Mouse (Mus musculus): ENCODE measurements around the gene Fam118a. TPM values are rescaled to one million over a fixed set of nuclear protein-coding genes. Genes with fewer than 3 reads are reported as not detected.
"Not testable (repeated sequence)": the region's sequence is repeated elsewhere in the genome, so short reads cannot be mapped to it uniquely, and the experiment has no call there.

Gene Fam118a
- polyA plus RNA-seq (2016; fragmentation: Nextera tagmentation; extraction: Ambion mirVana): 11.2 and 11.4 TPM in 2 replicates

DNA sequence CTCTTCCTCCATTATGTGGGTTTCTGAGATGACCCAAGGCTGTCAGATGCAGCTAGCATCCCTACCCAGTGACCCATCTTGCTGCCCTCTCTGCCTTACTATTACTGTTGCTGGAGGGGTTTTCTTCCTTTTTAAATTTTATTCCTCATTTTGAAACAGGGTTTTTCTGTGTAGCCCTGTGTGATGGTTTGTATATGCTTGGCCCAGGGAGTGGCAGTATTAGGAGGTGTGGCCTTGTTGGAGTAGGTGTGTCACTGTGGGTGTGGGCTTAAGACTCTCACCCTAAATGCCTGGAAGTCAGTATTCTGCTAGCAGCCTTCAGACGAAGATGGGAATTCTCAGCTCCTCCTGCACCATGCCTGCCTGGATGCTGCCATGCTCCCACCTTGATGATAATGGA lies at the start of gene Fam118a:
Gene Fam118a (plus strand): TSS at position 301 of the 400 bp plus-strand sequence.
- not testable (repeated sequence) for H3K27me3 ChIP-seq (replicated peaks); ATAC-seq; H3K27ac ChIP-seq; H3K4me3 ChIP-seq; H3K4me1 ChIP-seq; H3K9ac ChIP-seq; H3K4me2 ChIP-seq; H3K9me3 ChIP-seq (replicated peaks); H3K36me3 ChIP-seq
- WGBS (ENCODE audit: insufficient replicate concordance): 45% methylated on average over 1 of the region's 1 CpGs

GRCm38 (mm10) chr15:84981609-84982313 lies 47.0 kb upstream of the Fam118a start:
- Histone ChIP-seq H3K27me3 (replicated peaks) (peaks cover 15% of the 10 kb centered on the region), H3K4me3 (no peak overlapping the region), H3K36me3 (no peaks in the 10 kb centered on the region), H3K9me3 (replicated peaks) (no peaks in the 10 kb centered on the region), H3K4me2 (no peak overlapping the region), H3K27ac (no peak overlapping the region), H3K4me1 (peaks cover 8% of the 10 kb centered on the region; the same call in 1 of the 2 replicates), H3K9ac (no peak overlapping the region)
- no peak for ATAC-seq
- WGBS (ENCODE audit: insufficient replicate concordance): 57% methylated on average over 9 of the region's 9 CpGs

GRCm38 (mm10) chr15:84982888-84983287 lies 45.9 kb upstream of the Fam118a start:
- Histone ChIP-seq H3K27ac (no peak overlapping the region), H3K4me3 (no peak overlapping the region), H3K4me1 (peaks cover 19% of the 10 kb centered on the region), H3K4me2 (no peak overlapping the region), H3K9me3 (replicated peaks) (no peaks in the 10 kb centered on the region), H3K9ac (no peak overlapping the region), H3K27me3 (replicated peaks) (peaks cover 23% of the 10 kb centered on the region), H3K36me3 (no peaks in the 10 kb centered on the region)
- WGBS (ENCODE audit: insufficient replicate concordance): 63% methylated on average over 3 of the region's 3 CpGs
- no peak for ATAC-seq

- no peak overlapping the region for H3K4me2 ChIP-seq
- no peak for ATAC-seq
- H3K4me1 ChIP-seq: peaks cover 27% of the 10 kb centered on the region
- peaks cover 23% of the 10 kb centered on the region for H3K27me3 ChIP-seq (replicated peaks)
- WGBS (ENCODE audit: insufficient replicate concordance): 75% methylated on average over 7 of the region's 7 CpGs
- H3K27ac ChIP-seq: no peak overlapping the region
- H3K9me3 ChIP-seq (replicated peaks): no peaks in the 10 kb centered on the region
- H3K9ac ChIP-seq: no peak overlapping the region
- no peaks in the 10 kb centered on the region for H3K36me3 ChIP-seq
- H3K4me3 ChIP-seq: no peak overlapping the region
These were observed 45.0 kb upstream of the Fam118a start for GRCm38 (mm10) chr15:84983721-84984120.

DNA sequence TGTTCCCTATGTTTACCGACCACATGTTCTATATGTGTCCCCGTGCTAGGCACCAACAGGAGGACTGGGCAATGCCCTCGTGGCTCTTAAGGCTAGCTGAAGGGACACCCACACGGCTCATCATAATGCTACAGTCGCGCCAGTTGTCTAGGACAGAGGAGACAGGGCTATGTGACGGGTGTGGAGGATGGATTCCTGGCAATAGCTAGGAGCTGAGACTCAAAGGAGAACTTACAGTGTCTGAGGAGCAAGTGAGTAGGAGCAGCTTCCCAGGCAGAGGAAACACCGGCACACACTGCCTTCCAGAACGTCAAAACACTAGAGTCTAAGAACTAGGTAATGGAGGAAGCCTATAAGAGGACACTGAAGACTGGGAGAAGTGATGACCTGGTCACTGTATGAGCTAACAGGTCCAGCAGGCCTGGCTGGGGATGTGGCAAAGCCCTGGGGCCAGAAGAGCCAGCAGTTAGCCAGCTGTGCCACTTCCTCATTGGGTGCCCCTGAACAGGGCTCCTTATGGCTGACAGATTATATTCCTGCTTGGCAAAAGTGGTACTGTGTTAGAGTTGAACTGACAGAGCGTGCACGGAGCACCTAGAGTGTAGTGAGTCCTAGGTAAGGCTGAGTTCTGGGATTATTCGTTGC lies 43.1 kb upstream of the Fam118a start:
- ATAC-seq: no peak
- Histone ChIP-seq H3K9ac (no peak overlapping the region), H3K27me3 (replicated peaks) (peaks cover 39% of the 10 kb centered on the region), H3K9me3 (replicated peaks) (no peaks in the 10 kb centered on the region), H3K36me3 (no peaks in the 10 kb centered on the region), H3K4me2 (no peak overlapping the region), H3K27ac (no peak overlapping the region), H3K4me1 (peaks cover 27% of the 10 kb centered on the region), H3K4me3 (no peak overlapping the region)
- WGBS (ENCODE audit: insufficient replicate concordance): 70% methylated on average over 12 of the region's 12 CpGs

GRCm38 (mm10) chr15:84986171-84987019 lies 42.4 kb upstream of the Fam118a start:
- 43% methylated on average over 4 of the region's 4 CpGs for WGBS (ENCODE audit: insufficient replicate concordance)
- no peak for ATAC-seq
- no peak overlapping the region; the same call in 1 of the 2 replicates for H3K9ac ChIP-seq

GRCm38 (mm10) chr15:84987020-84987815 lies 41.5 kb upstream of the Fam118a start:
- Histone ChIP-seq H3K36me3 (no peaks in the 10 kb centered on the region), H3K27ac (peak overlapping the region; percentile 25; the same call in 1 of the 2 replicates), H3K9ac (peak overlapping the region; percentile 75), H3K4me1 (peaks cover 21% of the 10 kb centered on the region), H3K27me3 (replicated peaks) (peaks cover 39% of the 10 kb centered on the region), H3K9me3 (replicated peaks) (no peaks in the 10 kb centered on the region), H3K4me3 (peak overlapping the region; percentile 67), H3K4me2 (peak overlapping the region; percentile 95)
- WGBS (ENCODE audit: insufficient replicate concordance): under 1% methylated on average over 46 of the region's 53 CpGs
- ATAC-seq: peak; percentile 58

More at GRCm38 (mm10) chr15:84986171-84987019, 42.4 kb upstream of the Fam118a start:
- H3K4me2 ChIP-seq: peak overlapping the region; percentile 95
- H3K9me3 ChIP-seq (replicated peaks): no peaks in the 10 kb centered on the region
- peak overlapping the region; percentile 67 for H3K4me3 ChIP-seq
- no peaks in the 10 kb centered on the region for H3K36me3 ChIP-seq
- no peak overlapping the region for H3K27ac ChIP-seq
- H3K4me1 ChIP-seq: peaks cover 27% of the 10 kb centered on the region
- H3K27me3 ChIP-seq (replicated peaks): peaks cover 39% of the 10 kb centered on the region

DNA sequence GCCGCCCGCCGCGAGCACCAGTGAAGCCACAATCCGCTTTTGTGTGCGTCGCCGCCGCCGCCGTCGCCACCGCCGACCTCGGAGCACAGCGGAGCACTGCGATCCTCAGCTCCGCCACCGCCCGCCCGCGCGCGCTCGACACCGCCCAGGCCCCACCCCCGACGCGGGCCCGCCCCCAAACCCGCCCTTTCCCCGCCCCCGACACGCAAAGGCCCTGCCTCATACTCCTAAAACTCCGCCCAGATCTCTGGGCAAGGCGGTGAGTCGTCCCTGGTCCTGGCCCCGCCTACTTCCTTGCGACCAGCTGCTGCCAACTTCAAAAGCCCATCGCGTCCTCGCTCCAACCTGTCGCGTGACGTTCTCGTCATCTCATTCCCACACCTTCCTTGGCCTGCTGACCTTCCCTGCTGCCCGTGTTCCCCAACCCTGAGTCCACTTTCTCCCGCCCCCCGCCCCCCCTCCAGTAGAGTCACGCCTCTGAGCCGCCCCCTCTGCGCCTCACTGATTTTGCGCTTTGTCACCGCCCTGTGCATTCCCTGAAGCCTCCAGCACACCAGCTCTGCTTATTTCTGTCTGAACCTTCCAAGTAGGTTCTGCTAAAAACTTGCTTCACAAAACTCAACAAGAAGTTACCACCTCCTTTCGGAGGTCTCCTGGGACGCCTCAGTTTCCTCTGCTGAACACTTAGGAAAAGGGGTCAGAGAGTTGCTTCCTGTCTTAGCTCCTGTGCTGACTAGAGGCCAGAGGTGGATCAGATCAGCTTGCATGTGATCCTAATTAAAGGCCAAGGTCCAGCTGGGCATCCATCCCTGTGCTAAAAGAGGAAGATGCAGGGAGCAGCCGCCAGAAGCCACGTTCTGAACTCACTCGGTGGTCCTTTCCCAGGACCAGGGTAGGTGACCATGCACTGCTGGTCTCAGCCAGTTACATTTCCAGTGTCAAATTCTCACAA lies 40.6 kb upstream of the Fam118a start, which contains the start of gene 5031439G07Rik:
Gene 5031439G07Rik (minus strand): TSS at position 678 of the 952 bp plus-strand sequence.
- 3% methylated on average over 47 of the region's 59 CpGs for WGBS (ENCODE audit: insufficient replicate concordance)
- peak within 1 kb of the TSS; percentile 25; the same call in 1 of the 2 replicates for H3K27ac ChIP-seq
- peaks cover 21% of the 10 kb centered on the region for H3K4me1 ChIP-seq
- no peaks in the 10 kb centered on the region for H3K9me3 ChIP-seq (replicated peaks)
- peak within 1 kb of the TSS; percentile 95 for H3K4me2 ChIP-seq
- H3K36me3 ChIP-seq: no peaks in the 10 kb centered on the region
- H3K4me3 ChIP-seq: peak within 1 kb of the TSS; percentile 67
- H3K27me3 ChIP-seq (replicated peaks): peaks cover 39% of the 10 kb centered on the region
- ATAC-seq: peak; percentile 89
- peak within 1 kb of the TSS; percentile 75 for H3K9ac ChIP-seq

DNA sequence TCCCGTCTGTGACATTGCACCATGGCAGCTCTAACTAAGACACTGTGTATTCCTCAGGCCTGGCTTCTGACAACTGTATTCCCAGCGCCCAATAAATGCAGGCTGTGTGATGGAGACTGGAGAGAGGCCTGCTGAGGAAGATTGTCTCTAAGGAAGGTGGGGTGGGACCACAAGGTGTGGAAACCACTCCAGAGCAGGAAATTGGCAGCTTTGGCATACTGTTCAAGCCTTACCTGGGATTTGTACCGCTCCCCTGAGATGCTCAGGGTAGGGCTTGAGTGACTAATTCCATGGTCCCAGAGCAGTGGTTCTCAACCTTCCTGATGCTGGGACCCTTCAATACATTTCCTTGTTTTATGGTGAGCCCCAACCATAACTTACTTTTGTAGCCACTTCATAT lies 39.6 kb upstream of the Fam118a start:
- no peak overlapping the region for H3K4me3 ChIP-seq
- no peak for ATAC-seq
- no peaks in the 10 kb centered on the region for H3K9me3 ChIP-seq (replicated peaks)
- no peak overlapping the region for H3K4me2 ChIP-seq
- H3K4me1 ChIP-seq: peaks cover 21% of the 10 kb centered on the region
- no peak overlapping the region for H3K27ac ChIP-seq
- WGBS (ENCODE audit: insufficient replicate concordance): 61% methylated on average over 3 of the region's 3 CpGs
- H3K9ac ChIP-seq: no peak overlapping the region
- no peaks in the 10 kb centered on the region for H3K36me3 ChIP-seq
- H3K27me3 ChIP-seq (replicated peaks): peaks cover 39% of the 10 kb centered on the region

GRCm38 (mm10) chr15:84989771-84990170 lies 39.0 kb upstream of the Fam118a start:
- ATAC-seq: no peak
- Histone ChIP-seq H3K27ac (no peak overlapping the region), H3K4me2 (no peak overlapping the region), H3K4me1 (peaks cover 21% of the 10 kb centered on the region), H3K9me3 (replicated peaks) (no peaks in the 10 kb centered on the region), H3K36me3 (no peaks in the 10 kb centered on the region), H3K9ac (no peak overlapping the region), H3K4me3 (no peak overlapping the region), H3K27me3 (replicated peaks) (peaks cover 42% of the 10 kb centered on the region)
- 60% methylated on average over 7 of the region's 7 CpGs for WGBS (ENCODE audit: insufficient replicate concordance)
